Mouse (Mus musculus): ENCODE data around the gene Slc38a11.

The Slc38a11 gene

GRCm38 (mm10) chr2:65363828-65364497, at the start of gene Slc38a11:
TSS of gene Slc38a11 (minus strand) at chr2:65364034.
- DNase-seq, result peak; percentile 38

GRCm38 (mm10) chr2:65407110-65407509, 43.3 kb upstream of the Slc38a11 start:
- DNase-seq, result no peak

- DNase-seq, result no peak
Observed at GRCm38 (mm10) chr2:65405407-65405806, 41.6 kb upstream of the Slc38a11 start.

GRCm38 (mm10) chr2:65402001-65402400, 38.2 kb upstream of the Slc38a11 start:
- DNase-seq, result no peak

- no peak for DNase-seq
Observed at GRCm38 (mm10) chr2:65399938-65400337, 36.1 kb upstream of the Slc38a11 start.

GRCm38 (mm10) chr2:65396128-65396527, 32.3 kb upstream of the Slc38a11 start:
- no peak for DNase-seq

GRCm38 (mm10) chr2:65393061-65393460, 29.2 kb upstream of the Slc38a11 start:
- no peak for DNase-seq

GRCm38 (mm10) chr2:65391322-65391721, 27.5 kb upstream of the Slc38a11 start:
- peak; percentile 24 for DNase-seq

GRCm38 (mm10) chr2:65384815-65385214, 21.0 kb upstream of the Slc38a11 start:
- no peak for DNase-seq

GRCm38 (mm10) chr2:65382485-65382884, 18.7 kb upstream of the Slc38a11 start:
- DNase-seq, result no peak

GRCm38 (mm10) chr2:65378425-65378824, 14.6 kb upstream of the Slc38a11 start:
- DNase-seq, result no peak

GRCm38 (mm10) chr2:65374410-65374809, 10.6 kb upstream of the Slc38a11 start:
- DNase-seq, result no peak

GRCm38 (mm10) chr2:65373076-65373475, 9.2 kb upstream of the Slc38a11 start:
- no peak for DNase-seq

GRCm38 (mm10) chr2:65360736-65361475, 2.9 kb downstream of the Slc38a11 start:
- no peak for DNase-seq

GRCm38 (mm10) chr2:65347367-65347766, 16.5 kb downstream of the Slc38a11 start:
- no peak for DNase-seq

GRCm38 (mm10) chr2:65346915-65347314, 16.9 kb downstream of the Slc38a11 start:
- no peak for DNase-seq

GRCm38 (mm10) chr2:65346037-65346436, 17.8 kb downstream of the Slc38a11 start:
- no peak for DNase-seq

GRCm38 (mm10) chr2:65342057-65342456, 21.8 kb downstream of the Slc38a11 start:
- peak; percentile 71 for DNase-seq

- peak; percentile 81 for DNase-seq
Observed at GRCm38 (mm10) chr2:65340839-65341238, 23.0 kb downstream of the Slc38a11 start.

GRCm38 (mm10) chr2:65337378-65338140, 26.3 kb downstream of the Slc38a11 start:
- peak; percentile 54 for DNase-seq

GRCm38 (mm10) chr2:65336608-65337007, 27.2 kb downstream of the Slc38a11 start:
- peak; percentile 22 for DNase-seq

- no peak for DNase-seq
Observed at GRCm38 (mm10) chr2:65334091-65334490, 29.7 kb downstream of the Slc38a11 start.

- peak; percentile 76 for DNase-seq
Observed at GRCm38 (mm10) chr2:65331321-65331720, 32.5 kb downstream of the Slc38a11 start.
